In the genomic region with DNA sequence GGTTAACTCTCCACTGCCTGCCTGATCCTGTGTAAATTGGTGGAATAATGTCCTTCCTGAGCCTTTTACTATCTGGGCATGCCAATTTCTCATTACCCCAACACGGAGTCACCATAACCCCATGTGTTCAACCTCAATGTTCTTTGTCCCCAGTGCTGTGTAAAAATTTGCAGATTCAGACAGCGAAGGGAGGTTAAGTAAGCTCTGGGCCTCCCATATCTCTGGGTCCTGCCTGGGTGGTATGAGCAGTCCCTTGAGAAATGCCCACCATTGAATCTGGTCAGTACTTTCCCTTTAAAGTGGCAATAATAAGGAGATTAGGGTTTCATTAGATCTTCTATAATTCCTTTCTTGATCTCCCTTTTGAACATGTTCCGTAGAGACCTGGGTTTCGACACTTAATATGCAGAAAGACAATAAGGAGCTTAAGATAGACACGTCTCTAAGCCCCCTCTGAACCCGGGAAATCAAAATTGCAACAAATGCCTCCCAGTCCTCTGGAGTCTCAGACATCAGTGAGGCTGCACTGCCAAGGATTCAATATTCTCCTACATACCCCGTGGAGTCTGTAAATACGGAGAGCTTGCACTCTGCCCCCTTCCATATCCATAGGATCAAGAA, we compare ENCODE assay signal across 23 mouse cellular contexts.
DNase-seq lines count a peak whose midpoint lies in the region; ATAC-seq lines count a peak whose summit lies in the region.
"Had no signal": no experiment of that assay in that cellular context is flagged by ENCODE, and none has a peak within 500 bp of the region (broad histone marks: within the 10 kb centered on the region; RNA-seq: fewer than 3 reads in every experiment).

No protein-coding gene starts in this region.

- H3K27me3 ChIP-seq in hindbrain, embryonic 13.5 days, result no peaks in the 10 kb centered on the region
- no peaks in the 10 kb centered on the region for H3K27me3 ChIP-seq in hindbrain, embryonic 11.5 days (ENCODE audit: control insufficient read depth, insufficient read depth, low read length)
- H3K27me3 ChIP-seq in midbrain, embryonic 12.5 days, result 0 out of 2 replicates have a peak, but pooled peaks cover 4% of the 10 kb centered on the region
- H3K27me3 ChIP-seq: embryonic facial prominence, embryonic 13.5 days; hindbrain, embryonic 15.5 days; intestine, embryonic 15.5 days; limb, embryonic 13.5 days; lung, embryonic 15.5 days had no signal

- peak overlapping the region; percentile 67 for H3K27ac ChIP-seq in hindbrain, embryonic 13.5 days
- H3K27ac ChIP-seq in hindbrain, embryonic 11.5 days (ENCODE audit: low read depth, low read length), result no peak overlapping the region
- peak overlapping the region; percentile 35 for H3K27ac ChIP-seq in midbrain, embryonic 12.5 days (replicated peaks)
- H3K27ac ChIP-seq: embryonic facial prominence, embryonic 13.5 days; hindbrain, embryonic 15.5 days; intestine, embryonic 15.5 days; limb, embryonic 13.5 days; lung, embryonic 15.5 days had no signal

- ATAC-seq in hindbrain, embryonic 13.5 days (ENCODE audit: low FRiP score), result no peak
- ATAC-seq in hindbrain, embryonic 11.5 days (ENCODE audit: low FRiP score), result no peak
- ATAC-seq in midbrain, embryonic 12.5 days (ENCODE audit: low FRiP score, low read depth), result peak; percentile 93
- ATAC-seq: intestine, embryonic 15.5 days had no signal

- WGBS in hindbrain, embryonic 13.5 days, result 79% methylated on average over 8 of the region's 8 CpGs
- 84% methylated on average over 8 of the region's 8 CpGs for WGBS in hindbrain, embryonic 11.5 days
- 16% methylated on average over 8 of the region's 8 CpGs for WGBS in midbrain, embryonic 12.5 days

- no peak for DNase-seq in hindbrain, embryonic 11.5 days (ENCODE audit: low spot score)
- peak; percentile 51 for DNase-seq in retina, postnatal 1 day
- no peak for DNase-seq in retina, embryonic 14.5 days (ENCODE audit: low spot score)
- DNase-seq in retina, postnatal 7 days (ENCODE audit: low read depth, low spot score), result peak; percentile 19
- DNase-seq in thymus, postnatal 10 days (ENCODE audit: low spot score in 2 of 2), result no peak
- no peak for DNase-seq in frontal cortex, postnatal 14 days (ENCODE audit: low spot score in 2 of 2)
- DNase-seq: adrenal gland, adult 2 months; B cell, adult 2 months; cerebellum, adult 9-10 months; cerebellum, postnatal 36 days; gastrocnemius, postnatal 14 days; heart, postnatal 14 days; kidney, adult 2 months; kidney, postnatal 36 days; right cerebral cortex, postnatal 14 days had no signal

- no peaks in the 10 kb centered on the region for H3K4me1 ChIP-seq in hindbrain, embryonic 13.5 days (replicated peaks)
- H3K4me1 ChIP-seq in hindbrain, embryonic 11.5 days (replicated peaks; ENCODE audit: control insufficient read depth, insufficient read depth, low read length), result no peaks in the 10 kb centered on the region
- H3K4me1 ChIP-seq in midbrain, embryonic 12.5 days, result peaks cover 7% of the 10 kb centered on the region; the same call in 1 of the 2 replicates
- H3K4me1 ChIP-seq: embryonic facial prominence, embryonic 13.5 days; hindbrain, embryonic 15.5 days; intestine, embryonic 15.5 days; limb, embryonic 13.5 days; lung, embryonic 15.5 days had no signal

- no peak overlapping the region for H3K4me3 ChIP-seq in hindbrain, embryonic 13.5 days
- H3K4me3 ChIP-seq in hindbrain, embryonic 11.5 days (ENCODE audit: low read depth, low read length), result no peak overlapping the region
- H3K4me3 ChIP-seq in midbrain, embryonic 12.5 days, result no peak overlapping the region
- H3K4me3 ChIP-seq: embryonic facial prominence, embryonic 13.5 days; hindbrain, embryonic 15.5 days; intestine, embryonic 15.5 days; limb, embryonic 13.5 days; lung, embryonic 15.5 days had no signal

- H3K9ac ChIP-seq in hindbrain, embryonic 13.5 days, result no peak overlapping the region
- no peak overlapping the region for H3K9ac ChIP-seq in hindbrain, embryonic 11.5 days (ENCODE audit: low read depth, low read length)
- H3K9ac ChIP-seq in midbrain, embryonic 12.5 days (replicated peaks), result no peak overlapping the region
- H3K9ac ChIP-seq: embryonic facial prominence, embryonic 13.5 days; hindbrain, embryonic 15.5 days; intestine, embryonic 15.5 days; limb, embryonic 13.5 days; lung, embryonic 15.5 days had no signal

- H3K36me3 ChIP-seq in hindbrain, embryonic 13.5 days, result no peaks in the 10 kb centered on the region
- no peaks in the 10 kb centered on the region for H3K36me3 ChIP-seq in hindbrain, embryonic 11.5 days (ENCODE audit: control insufficient read depth, insufficient read depth, low read length)
- H3K36me3 ChIP-seq in midbrain, embryonic 12.5 days, result no peaks in the 10 kb centered on the region
- H3K36me3 ChIP-seq: embryonic facial prominence, embryonic 13.5 days; hindbrain, embryonic 15.5 days; intestine, embryonic 15.5 days; limb, embryonic 13.5 days; lung, embryonic 15.5 days had no signal

- no peaks in the 10 kb centered on the region for H3K9me3 ChIP-seq in hindbrain, embryonic 13.5 days
- H3K9me3 ChIP-seq in hindbrain, embryonic 11.5 days (ENCODE audit: control insufficient read depth, low read length), result no peaks in the 10 kb centered on the region
- H3K9me3 ChIP-seq in midbrain, embryonic 12.5 days, result no peaks in the 10 kb centered on the region
- H3K9me3 ChIP-seq: embryonic facial prominence, embryonic 13.5 days; hindbrain, embryonic 15.5 days; intestine, embryonic 15.5 days; limb, embryonic 13.5 days; lung, embryonic 15.5 days had no signal

- H3K4me2 ChIP-seq in hindbrain, embryonic 13.5 days, result no peak overlapping the region
- no peak overlapping the region for H3K4me2 ChIP-seq in hindbrain, embryonic 11.5 days (replicated peaks; ENCODE audit: low read depth, low read length)
- H3K4me2 ChIP-seq in midbrain, embryonic 12.5 days (replicated peaks), result no peak overlapping the region
- H3K4me2 ChIP-seq: embryonic facial prominence, embryonic 13.5 days; hindbrain, embryonic 15.5 days; intestine, embryonic 15.5 days; limb, embryonic 13.5 days; liver, embryonic 11.5 days; lung, embryonic 15.5 days had no signal

Comparison
In these comparisons a context has a peak if more than half of its experiments do, and no peak if none do; other contexts are left out.
1. DNase-seq: peak in retina, postnatal 1 day (single experiment) and retina, postnatal 7 days (single experiment); none in hindbrain, embryonic 11.5 days (single experiment), retina, embryonic 14.5 days (single experiment), thymus, postnatal 10 days (0 of 2) and frontal cortex, postnatal 14 days (0 of 2).